Mouse (Mus musculus) hindbrain, postnatal 0 days (tissue): ENCODE measurements at regions not wholly inside any gene's neighbourhood (a gene's known extent, or its start where the extent isn't known, plus 50 kb on each side); places are given as distances from the start of the nearest gene placed in this dataset.

ENCODE experiments used
- ATAC-seq: fragments of 200-750 bp; cut with Nextera tagmentation; 2 replicates; pipeline ENCODE4 v1.8.0; 2017; ENCODE audit warnings: mild to moderate bottlenecking, moderate TSS enrichment, moderate library complexity
- DNase-seq: peaks from one replicate; pipeline ENCODE4 v3.0.0-alpha.2; 2015; ENCODE audit warnings: low spot score
- H3K27ac ChIP-seq: fragments of 300-500 bp; sonication (generic); 2 replicates; pipeline ENCODE4 v1.5.1; 2014; ENCODE audit warnings: mild to moderate bottlenecking
- H3K27me3 ChIP-seq: fragments of 300-500 bp; sonication (generic); 2 replicates; pipeline ENCODE4 v1.6.1; 2014; ENCODE audit warnings: low read length, mixed read lengths; ENCODE audit not compliant: insufficient read depth
- H3K36me3 ChIP-seq: fragments of 300-500 bp; sonication (generic); 2 replicates; pipeline ENCODE4 v1.6.1; 2014; ENCODE audit warnings: low read length, mixed read lengths; ENCODE audit not compliant: insufficient read depth
- H3K4me1 ChIP-seq: fragments of 300-500 bp; sonication (generic); 2 replicates; pipeline ENCODE4 v1.6.1; 2014; ENCODE audit warnings: antibody characterized with exemption, low read length, mixed read lengths; ENCODE audit not compliant: insufficient read depth
- H3K4me2 ChIP-seq: fragments of 300-500 bp; sonication (generic); 2 replicates; pipeline ENCODE4 v1.6.1; 2014; ENCODE audit warnings: low read depth, mild to moderate bottlenecking, low read length, moderate library complexity, mixed read lengths
- H3K4me3 ChIP-seq: fragments of 300-500 bp; sonication (generic); 2 replicates; pipeline ENCODE4 v1.5.1; 2014; ENCODE audit warnings: low read length
- H3K9ac ChIP-seq: fragments of 300-500 bp; sonication (generic); replicated peaks from 2 replicates; pipeline ENCODE4 v1.6.1; 2014; ENCODE audit warnings: mild to moderate bottlenecking, low read length, moderate library complexity, mixed read lengths
- H3K9me3 ChIP-seq: fragments of 300-500 bp; sonication (generic); 2 replicates; pipeline ENCODE4 v1.6.1; 2016; ENCODE audit warnings: low read length, mixed read lengths
- CTCF ChIP-seq: IDR thresholded peaks from 2 replicates; pipeline ENCODE4 v1.5.1; 2016; ENCODE audit warnings: antibody characterized with exemption, control low read depth, low read depth
- WGBS: fragments of 180-500 bp; shearing (Covaris S2); extraction: QIAGEN DNeasy Blood & Tissue Kit; methylation state at CpG from one replicate; pipeline ENCODE4 v1.1.7; 2014; 5-methylcytosine and 5-hydroxymethylcytosine counted together

DNA sequence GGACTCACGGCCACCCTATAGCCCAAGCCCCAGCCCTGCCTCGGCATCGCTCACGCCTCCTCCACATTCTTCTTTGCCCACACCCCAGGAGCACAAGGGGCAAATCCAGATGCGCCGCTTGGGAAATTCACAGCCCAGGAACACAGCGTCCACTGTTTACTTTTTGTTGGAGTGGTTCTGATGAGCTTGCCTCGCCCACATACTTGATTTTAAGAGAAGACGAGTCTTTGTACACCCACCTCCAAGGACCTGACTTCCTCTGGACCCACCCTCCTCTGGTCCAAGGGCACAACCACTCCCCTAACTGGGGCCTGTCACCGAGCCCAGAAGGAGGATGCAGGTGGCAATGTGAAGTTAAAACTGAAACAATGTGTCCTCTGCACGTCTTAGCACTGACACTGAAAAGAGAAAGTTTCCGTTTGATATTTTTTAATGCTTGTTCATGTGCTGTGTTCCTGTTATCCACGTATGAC lies 64.2 kb upstream of the Ptpn13 start:
- ATAC-seq (no peak), DNase-seq (no peak)
- H3K27me3 ChIP-seq: no peaks in the 10 kb centered on the region
- H3K4me3 ChIP-seq: no peak overlapping the region
- H3K36me3 ChIP-seq: no peaks in the 10 kb centered on the region
- H3K27ac ChIP-seq: no peak overlapping the region
- TF ChIP-seq CTCF: no peak
- H3K9ac ChIP-seq: no peak overlapping the region
- 84% methylated on average over 13 of the region's 13 CpGs for WGBS
- no peak overlapping the region for H3K4me2 ChIP-seq
- H3K9me3 ChIP-seq: no peaks in the 10 kb centered on the region
- H3K4me1 ChIP-seq: no peaks in the 10 kb centered on the region

DNA sequence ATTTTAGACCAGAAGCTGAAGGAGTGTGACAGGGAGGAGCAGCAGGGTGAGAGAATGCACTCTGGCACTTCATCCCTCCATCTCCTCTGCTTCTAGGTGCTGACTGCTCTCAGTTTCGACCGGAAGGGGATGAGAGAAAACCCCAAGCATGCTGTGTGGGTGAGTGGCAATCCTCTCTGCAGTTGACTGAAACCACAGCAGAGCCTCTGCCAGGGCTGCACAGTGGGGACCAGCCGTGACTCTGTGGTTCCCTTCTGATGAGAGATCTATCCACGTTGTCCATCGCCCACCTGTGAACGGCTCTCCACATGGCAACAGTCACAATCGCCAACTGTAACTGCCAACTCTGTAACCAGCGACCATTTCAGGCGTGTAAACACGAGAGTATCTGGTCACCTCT lies 64.6 kb upstream of the Ptpn13 start:
- no peaks in the 10 kb centered on the region for H3K4me1 ChIP-seq
- H3K9ac ChIP-seq: no peak overlapping the region
- H3K9me3 ChIP-seq: no peaks in the 10 kb centered on the region
- DNase-seq (no peak), ATAC-seq (no peak)
- H3K4me3 ChIP-seq: no peak overlapping the region
- H3K4me2 ChIP-seq: no peak overlapping the region
- H3K36me3 ChIP-seq: no peaks in the 10 kb centered on the region
- TF ChIP-seq CTCF: no peak
- H3K27ac ChIP-seq: no peak overlapping the region
- no peaks in the 10 kb centered on the region for H3K27me3 ChIP-seq
- WGBS: 77% methylated on average over 10 of the region's 10 CpGs

GRCm38 (mm10) chr5:103357558-103357957 lies 67.4 kb upstream of the Ptpn13 start:
- ATAC-seq (no peak), DNase-seq (no peak)
- H3K4me1 ChIP-seq: no peaks in the 10 kb centered on the region
- no peaks in the 10 kb centered on the region for H3K36me3 ChIP-seq
- H3K4me2 ChIP-seq: no peak overlapping the region
- no peaks in the 10 kb centered on the region for H3K27me3 ChIP-seq
- 79% methylated on average over 5 of the region's 5 CpGs for WGBS
- TF ChIP-seq CTCF: no peak
- no peaks in the 10 kb centered on the region for H3K9me3 ChIP-seq
- H3K27ac ChIP-seq: no peak overlapping the region
- H3K4me3 ChIP-seq: no peak overlapping the region
- H3K9ac ChIP-seq: no peak overlapping the region

DNA sequence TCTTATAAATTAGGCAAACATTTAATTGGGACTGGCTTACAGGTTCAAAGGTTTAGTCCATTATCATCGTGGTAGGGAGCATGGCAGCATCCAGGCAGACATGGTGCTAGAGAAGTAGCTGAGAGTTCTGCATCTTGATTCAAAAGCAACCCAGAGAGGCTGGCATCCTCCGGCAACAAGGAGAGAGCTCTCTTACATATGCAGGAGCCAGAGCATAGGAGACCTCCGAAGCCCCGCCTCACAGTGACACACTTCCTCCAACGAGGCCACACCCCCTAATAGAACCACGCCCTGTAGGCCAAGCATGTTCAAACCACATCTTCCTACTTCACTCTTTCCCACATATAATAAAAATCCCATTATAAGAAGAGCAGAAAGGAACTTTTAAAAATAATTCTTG lies 68.5 kb upstream of the Ptpn13 start:
- Histone ChIP-seq H3K4me1 (no peaks in the 10 kb centered on the region), H3K9me3 (no peaks in the 10 kb centered on the region), H3K9ac (no peak overlapping the region), H3K27me3 (no peaks in the 10 kb centered on the region), H3K27ac (no peak overlapping the region), H3K36me3 (no peaks in the 10 kb centered on the region), H3K4me3 (no peak overlapping the region), H3K4me2 (peak overlapping the region; percentile 50; the same call in 1 of the 2 replicates)
- ATAC-seq (peak; percentile 62; the same call in 1 of the 2 replicates), DNase-seq (peak; percentile 36)
- TF ChIP-seq CTCF: no peak
- 45% methylated on average over 6 of the region's 6 CpGs for WGBS

GRCm38 (mm10) chr5:103355372-103356300 lies 69.4 kb upstream of the Ptpn13 start:
- H3K9me3 ChIP-seq: no peaks in the 10 kb centered on the region
- ATAC-seq (peak; percentile 55; the same call in 1 of the 2 replicates), DNase-seq (peak; percentile 87)
- peak; percentile 91 for TF ChIP-seq CTCF
- no peaks in the 10 kb centered on the region for H3K27me3 ChIP-seq
- 0 out of 2 replicates have a peak overlapping the region, but pooled peaks have one; percentile 31 for H3K9ac ChIP-seq
- 7% methylated on average over 21 of the region's 21 CpGs for WGBS
- no peaks in the 10 kb centered on the region for H3K4me1 ChIP-seq
- H3K27ac ChIP-seq: no peak overlapping the region
- peak overlapping the region; percentile 50 for H3K4me2 ChIP-seq
- H3K36me3 ChIP-seq: no peaks in the 10 kb centered on the region
- H3K4me3 ChIP-seq: peak overlapping the region; percentile 23

- no peak for ATAC-seq
- no peak overlapping the region for H3K4me2 ChIP-seq
- H3K36me3 ChIP-seq: no peaks in the 10 kb centered on the region
- WGBS: 18% methylated on average over 2 of the region's 2 CpGs
- peaks cover 10% of the 10 kb centered on the region; the same call in 1 of the 2 replicates for H3K4me1 ChIP-seq
- H3K27me3 ChIP-seq: no peaks in the 10 kb centered on the region
- peak; percentile 76 for DNase-seq
- no peak overlapping the region for H3K9ac ChIP-seq
- H3K4me3 ChIP-seq: no peak overlapping the region
- no peaks in the 10 kb centered on the region for H3K9me3 ChIP-seq
- peak; percentile 76 for TF ChIP-seq CTCF
- no peak overlapping the region for H3K27ac ChIP-seq
These were observed 81.1 kb upstream of the Ptpn13 start for GRCm38 (mm10) chr5:103343869-103344268.

GRCm38 (mm10) chr5:103341456-103341855 lies 83.5 kb upstream of the Ptpn13 start:
- no peak for TF ChIP-seq CTCF
- no peak overlapping the region for H3K27ac ChIP-seq
- DNase-seq (peak; percentile 88), ATAC-seq (peak; percentile 84)
- no peaks in the 10 kb centered on the region for H3K9me3 ChIP-seq
- no peaks in the 10 kb centered on the region for H3K27me3 ChIP-seq
- H3K4me3 ChIP-seq: no peak overlapping the region
- WGBS: 17% methylated on average over 3 of the region's 3 CpGs
- no peak overlapping the region for H3K9ac ChIP-seq
- H3K4me1 ChIP-seq: peaks cover 13% of the 10 kb centered on the region
- no peak overlapping the region for H3K4me2 ChIP-seq
- no peaks in the 10 kb centered on the region for H3K36me3 ChIP-seq
